Mouse (Mus musculus): ENCODE results near the gene Cenpm.
A peak's percentile ranks its signal among the peaks of the same experiment; 100 is the strongest.
"Not testable (repeated sequence)": the region's sequence is repeated elsewhere in the genome, so short reads cannot be mapped to it uniquely, and the experiment has no call there.

Cenpm gene

DNA sequence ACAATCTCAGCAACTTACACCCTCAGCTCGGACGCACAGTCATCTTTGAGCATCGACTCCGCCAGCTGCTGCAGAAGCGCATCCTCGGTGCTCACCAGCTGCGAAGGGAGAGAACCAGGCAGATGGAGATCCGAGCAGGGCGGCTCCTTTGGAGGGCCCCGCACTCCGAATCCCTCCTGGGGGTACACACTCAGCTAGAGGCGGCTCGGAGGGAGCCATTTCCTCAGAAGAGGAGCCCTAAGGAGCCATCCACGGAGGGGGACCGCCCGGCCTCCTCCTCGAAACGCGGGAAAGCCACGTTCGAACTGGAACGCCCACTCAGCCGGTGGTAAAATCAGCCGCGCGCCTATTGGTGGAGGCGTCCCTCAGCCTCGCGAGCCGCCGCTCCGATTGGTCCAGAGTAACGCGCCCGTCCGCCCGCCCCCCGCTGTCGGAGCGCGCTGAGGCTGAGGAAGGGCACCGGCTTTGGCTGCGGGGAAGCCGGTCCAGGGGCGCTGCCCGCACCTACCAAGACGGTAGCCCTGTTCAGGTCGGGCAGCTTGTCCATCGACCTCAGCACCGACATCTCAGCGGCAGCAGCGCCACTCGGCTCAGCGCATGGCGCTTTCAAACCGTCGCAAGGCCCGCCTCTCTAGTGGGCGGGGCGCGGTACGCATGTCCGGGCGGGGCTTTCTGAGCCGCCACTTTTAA, at the start of gene Cenpm:
TSS of gene Cenpm (minus strand) at position 634 of the 690 bp plus-strand sequence.
- peak; percentile 81 for DNase-seq (ENCODE audit: low read depth)

DNA sequence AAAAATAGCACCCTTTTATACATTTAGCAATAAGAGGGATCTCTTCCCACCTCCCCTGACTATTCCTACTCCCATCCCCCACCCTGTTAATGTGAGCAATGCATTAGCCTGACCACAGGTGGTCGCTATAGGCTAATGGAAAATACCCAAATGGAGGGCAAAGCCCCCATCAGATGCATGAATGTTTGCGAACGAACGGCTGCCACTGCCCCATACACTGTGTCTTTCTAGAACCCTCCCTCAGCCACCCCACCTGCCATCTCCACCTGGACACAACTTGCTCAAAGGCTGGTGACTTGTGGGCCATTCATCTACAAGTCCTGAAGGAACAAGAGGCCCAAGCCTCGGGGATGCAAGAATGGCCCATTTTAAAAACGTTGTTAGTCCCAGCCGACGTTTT, 49.5 kb upstream of the Cenpm start:
- DNase-seq (ENCODE audit: low read depth) = no peak

DNA sequence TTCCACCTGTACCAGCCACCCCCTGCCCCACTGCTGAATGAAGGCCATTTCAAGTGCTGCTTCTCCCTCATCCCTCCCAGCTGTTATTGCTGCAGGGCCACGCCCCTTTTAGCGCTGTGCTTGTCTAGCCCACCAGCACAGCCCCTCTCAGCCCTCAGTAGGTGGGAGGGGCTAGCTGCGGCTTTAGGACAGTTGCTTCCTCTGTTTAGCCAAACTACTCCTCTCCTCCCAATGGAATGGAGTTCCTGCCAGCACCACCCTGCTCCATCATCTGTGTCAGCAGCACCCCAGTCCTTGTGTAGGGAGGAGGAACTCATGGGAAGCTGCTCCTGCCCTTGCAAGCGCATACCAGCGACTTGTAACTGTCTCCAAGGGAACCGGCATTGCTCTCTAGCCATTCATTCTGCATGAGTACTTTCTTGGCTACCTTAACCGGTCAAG, 48.7 kb upstream of the Cenpm start:
- DNase-seq (ENCODE audit: low read depth) = no peak

DNA sequence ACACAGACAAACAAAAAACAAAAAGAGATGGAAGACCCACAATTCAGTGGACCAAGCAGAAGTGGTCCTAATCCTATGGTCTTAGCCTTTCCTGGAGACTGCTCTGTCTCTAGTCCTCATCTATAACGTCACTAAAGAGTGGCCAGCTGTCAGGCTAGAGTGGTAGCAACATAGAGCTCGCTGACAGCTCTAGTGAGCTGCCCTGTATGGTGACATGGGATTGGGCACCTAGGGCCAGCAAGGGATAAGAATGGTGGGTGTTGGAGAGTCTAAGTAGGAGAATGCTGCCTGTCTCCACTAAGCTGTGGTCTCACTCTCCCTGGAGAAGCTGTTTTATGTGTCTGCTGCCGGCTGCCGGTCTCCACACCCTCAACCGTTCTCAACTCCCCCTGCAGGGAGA, 48.3 kb upstream of the Cenpm start:
- DNase-seq (ENCODE audit: low read depth) = no peak

DNA sequence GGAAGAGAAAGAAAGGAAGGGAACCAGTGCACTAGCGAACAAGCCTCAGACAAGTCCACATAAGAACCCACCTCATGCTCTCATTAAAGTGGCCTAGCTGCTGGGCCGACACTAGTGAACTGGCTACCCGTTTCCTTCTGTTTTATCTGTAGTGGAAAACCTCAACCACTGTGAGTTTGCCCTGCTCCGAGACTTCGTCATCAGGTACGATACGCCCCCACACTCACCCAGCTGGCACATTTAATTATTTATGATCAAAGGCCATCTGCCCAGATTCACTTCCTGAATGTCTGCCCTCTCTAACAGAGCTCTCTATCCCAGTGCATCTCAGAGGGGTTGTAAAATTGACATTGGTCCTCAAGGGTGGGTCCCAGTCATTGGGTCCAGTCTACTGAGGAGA, 45.7 kb upstream of the Cenpm start:
- DNase-seq (ENCODE audit: low read depth) = no peak

DNA sequence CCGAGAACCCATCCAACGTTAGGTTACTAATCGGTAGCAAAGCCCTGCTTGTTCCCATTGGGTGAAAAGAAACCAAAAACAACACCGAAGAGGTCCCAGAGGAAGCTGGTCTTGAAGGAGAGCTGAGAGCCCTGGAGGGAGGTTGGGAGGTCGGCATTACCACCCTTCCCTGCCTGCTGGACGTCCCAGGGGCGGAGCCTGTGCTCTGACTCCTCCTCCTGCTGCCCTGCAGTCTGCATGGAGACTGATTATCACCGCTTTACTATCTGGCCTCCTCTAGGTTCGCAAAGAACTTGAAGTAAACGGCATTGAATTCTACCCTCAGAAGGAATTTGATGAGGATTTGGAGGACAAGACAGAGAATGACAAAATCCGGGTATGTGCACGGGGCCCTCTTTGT, 41.6 kb upstream of the Cenpm start:
- no peak for DNase-seq (ENCODE audit: low read depth)

DNA sequence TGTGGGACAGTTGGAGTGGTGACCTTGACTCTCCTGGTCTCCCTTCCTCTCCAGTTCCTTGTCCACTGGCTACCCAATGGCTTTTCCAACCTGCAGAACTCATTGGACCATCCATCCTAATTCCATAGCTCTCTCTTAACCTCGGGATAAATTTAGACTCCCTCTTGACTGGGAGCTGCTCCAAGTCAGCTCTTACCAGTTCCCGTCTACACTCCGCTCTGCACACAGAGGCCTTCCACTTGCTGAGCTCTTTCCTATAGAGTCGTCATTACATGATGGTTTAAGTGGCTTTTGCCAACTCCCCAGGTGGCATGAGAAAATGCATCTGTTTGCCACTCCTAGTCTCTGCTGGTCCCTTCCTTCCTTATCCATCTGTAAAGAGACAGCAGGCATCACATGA, 36.1 kb upstream of the Cenpm start:
- no peak for DNase-seq (ENCODE audit: low read depth)

DNA sequence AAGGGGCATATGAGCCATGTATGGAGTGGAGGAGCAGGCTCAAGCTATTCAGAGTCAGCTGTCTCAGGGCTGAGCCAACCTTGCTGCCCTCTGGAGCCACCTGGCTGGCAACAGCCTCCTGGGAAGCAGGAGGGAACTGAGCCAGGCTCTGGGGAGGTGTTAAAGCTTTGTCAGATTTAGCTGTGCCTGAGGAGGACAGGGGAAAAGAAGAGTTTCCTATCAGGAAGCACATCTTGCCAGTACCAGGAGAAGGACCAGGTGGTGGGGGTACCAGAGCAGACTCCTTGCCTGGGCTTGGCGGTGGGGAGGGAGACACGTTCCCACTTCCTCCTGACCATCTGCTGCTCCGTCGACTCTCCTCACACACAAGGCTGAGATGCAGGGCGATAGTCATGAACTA, 33.0 kb upstream of the Cenpm start:
- DNase-seq (ENCODE audit: low read depth) = no peak

DNA sequence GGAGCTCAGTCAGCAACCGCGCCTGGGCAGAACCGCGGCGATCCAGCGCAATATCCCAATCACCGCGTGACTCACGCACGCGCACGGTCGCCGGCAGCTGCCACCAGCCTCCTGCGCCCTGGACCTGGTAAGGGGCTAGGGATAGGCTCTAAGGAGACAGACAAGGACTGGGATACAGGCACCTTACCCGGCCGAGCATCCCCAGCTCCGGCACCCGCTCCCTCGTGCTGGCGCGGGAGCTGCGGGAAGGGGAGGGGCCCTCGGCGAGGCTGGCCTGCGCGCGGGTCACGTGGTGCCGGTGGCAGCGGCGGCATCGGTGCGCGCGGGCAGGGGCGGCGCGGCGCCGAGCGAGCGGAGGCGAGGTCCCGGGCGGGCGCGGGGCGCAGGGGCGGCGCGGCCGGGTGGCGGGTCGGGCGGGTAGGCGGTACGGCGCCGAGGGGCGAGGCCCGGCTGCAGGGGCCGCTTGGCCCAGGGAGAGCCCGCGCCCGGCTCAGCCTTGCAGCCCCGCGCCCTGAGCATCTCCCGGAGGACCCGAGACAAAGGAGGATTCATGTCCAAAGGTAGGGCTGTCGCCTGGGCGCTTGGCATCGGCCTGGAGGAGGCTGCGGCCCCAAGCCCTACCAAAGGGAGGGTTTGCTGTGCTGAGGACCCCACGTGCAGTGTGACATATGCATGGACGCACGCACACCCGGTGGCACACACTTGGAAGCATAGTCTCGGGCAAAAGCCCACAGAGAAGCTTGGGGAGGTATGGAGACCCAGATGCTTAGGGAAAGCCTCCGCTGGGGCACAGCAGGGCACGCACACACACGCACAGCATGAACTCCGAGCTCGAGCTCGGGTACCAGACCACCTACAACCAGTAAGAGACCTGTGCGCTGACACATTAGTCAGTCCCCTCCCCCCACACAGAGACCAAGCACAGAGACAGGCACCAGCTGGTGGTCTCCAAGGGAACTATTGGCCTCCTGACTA, 30.7 kb upstream of the Cenpm start:
- DNase-seq (ENCODE audit: low read depth) = no peak

DNA sequence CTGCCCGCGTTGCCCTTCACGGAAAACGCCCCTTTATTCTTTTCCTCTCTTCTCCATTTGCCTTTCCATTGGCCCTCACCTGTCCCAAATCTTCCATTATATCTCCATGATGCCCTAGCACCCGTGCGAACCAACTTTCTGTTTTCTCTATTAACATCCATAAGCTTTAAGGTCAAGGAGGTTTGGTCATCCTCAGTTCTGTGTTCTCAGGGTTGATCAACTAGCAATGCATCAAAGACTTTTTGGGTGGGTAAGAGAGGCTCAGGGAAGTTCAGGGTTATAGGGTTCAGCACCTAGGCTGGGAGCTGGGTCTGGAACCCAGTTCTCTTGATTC, 30.0 kb upstream of the Cenpm start, which contains the start of gene Sept3:
TSS of gene Sept3 (plus strand) at position 301 of the 334 bp plus-strand sequence.
- no peak for DNase-seq (ENCODE audit: low read depth)

DNA sequence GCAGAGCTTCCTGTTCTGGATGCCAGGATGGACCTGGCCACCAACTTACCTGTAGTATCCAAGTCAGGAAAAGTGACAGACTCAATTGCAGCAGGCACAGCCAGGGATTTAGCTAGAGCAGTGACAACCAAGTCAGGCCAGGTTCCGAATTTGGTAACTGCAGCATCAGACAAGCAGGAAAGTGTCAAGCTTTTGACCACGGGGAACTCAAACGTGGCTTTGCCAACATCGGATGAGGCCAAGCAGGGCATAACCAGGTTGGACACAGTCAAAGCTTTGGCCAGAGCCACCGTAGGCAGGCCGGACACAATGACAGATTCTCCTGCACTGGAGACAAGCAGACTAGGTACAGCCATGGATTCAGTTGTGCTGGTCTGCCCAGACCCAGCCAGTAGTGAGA, 27.7 kb upstream of the Cenpm start:
- DNase-seq (ENCODE audit: low read depth) = no peak

DNA sequence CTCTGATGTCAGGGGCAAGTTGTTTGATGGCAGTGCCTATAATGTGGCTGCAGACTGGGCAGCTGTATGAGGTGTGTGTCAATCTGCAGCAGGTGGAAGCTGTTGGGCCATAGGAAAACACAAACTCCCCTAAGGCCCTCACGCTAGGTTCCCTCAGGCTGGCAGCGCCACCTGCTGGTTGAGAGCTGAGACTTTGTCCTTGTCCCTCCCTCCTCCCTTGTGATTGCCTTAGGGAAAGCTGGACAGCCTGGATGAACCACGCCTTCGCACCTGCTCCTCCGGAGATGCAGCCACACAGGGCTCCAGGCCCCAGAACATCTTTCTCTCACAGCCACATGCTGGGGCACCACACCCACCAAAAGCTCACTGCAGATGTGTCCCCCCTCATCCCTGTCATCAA, 26.7 kb upstream of the Cenpm start:
- peak; percentile 50 for DNase-seq (ENCODE audit: low read depth)

DNA sequence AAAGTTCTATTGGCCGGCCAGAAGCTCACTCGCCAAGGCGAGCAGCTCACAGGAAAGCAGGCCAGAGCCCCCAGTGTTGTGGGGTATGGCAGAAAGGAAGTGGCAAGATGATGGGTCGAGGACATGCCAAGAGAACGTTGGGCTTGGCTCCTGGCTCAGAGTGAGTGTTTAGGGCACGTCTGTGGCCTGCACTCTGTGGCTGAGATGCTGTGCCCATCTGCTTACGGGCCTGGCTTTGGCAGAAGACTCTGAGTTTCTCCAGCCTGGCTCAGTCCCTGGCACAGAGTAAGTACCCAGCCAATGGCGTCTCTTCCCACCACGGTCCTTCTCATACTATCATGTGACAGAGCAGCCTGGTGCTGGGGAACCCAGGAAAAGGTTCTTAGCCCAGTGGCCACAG, 24.2 kb upstream of the Cenpm start:
- no peak for DNase-seq (ENCODE audit: low read depth)

DNA sequence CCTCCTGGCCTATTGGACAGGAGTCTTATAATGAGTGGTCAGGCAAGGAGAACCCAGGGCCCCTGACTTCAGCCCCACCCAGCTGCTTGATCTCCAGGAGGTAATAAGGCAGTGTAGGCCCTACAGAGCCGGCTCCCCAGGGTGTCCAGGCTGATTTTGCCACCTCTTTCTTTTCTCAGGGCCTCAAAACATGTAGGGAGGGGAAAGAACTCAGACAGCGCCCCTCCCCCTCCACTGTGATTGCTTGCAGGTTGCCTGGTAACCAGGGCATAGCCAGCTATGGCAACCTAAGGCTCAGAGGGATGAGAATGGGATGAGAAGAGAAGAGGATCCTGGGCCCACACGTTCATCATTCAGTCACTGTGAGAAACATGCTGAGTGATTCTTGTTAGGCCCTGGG, 23.6 kb upstream of the Cenpm start:
- no peak for DNase-seq (ENCODE audit: low read depth)

DNA sequence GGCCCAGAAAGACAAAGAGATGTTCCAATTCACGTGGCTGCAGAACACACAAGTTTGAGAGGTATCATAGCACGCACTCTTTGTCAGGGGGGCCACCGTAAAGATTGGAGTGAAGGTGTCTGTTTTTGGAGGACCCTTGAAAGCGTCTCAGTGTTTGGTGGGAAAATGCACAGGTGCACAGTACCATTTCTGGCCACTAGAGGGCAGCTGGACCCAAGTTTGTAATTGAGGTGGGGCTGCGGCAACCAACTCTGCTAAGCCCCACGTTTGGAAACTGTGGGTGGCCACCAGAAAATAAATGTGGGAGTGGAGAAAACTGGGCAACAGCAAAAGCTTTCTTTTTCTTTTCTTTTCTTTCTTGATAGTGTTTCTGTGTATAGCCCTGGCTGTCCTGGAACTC, 21.8 kb upstream of the Cenpm start:
- peak; percentile 37 for DNase-seq (ENCODE audit: low read depth)

DNA sequence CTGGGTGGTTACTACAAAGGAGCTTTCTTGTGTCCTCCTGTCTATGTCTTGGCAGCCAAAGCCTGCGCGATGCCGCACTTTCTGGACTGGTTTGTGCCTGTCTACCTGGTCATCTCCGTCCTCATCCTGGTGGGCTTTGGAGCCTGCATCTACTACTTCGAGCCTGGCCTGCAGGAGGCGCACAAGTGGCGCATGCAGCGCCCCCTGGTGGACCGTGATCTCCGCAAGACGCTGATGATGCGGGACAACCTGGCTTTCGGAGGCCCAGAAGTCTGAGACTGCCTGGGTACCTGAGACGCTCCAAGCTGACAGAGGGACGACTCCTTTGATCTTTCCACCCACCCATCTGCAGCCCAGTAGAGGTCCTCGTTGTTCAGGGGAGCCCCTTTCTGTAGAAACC, 15.0 kb upstream of the Cenpm start:
- peak; percentile 62 for DNase-seq (ENCODE audit: low read depth)

DNA sequence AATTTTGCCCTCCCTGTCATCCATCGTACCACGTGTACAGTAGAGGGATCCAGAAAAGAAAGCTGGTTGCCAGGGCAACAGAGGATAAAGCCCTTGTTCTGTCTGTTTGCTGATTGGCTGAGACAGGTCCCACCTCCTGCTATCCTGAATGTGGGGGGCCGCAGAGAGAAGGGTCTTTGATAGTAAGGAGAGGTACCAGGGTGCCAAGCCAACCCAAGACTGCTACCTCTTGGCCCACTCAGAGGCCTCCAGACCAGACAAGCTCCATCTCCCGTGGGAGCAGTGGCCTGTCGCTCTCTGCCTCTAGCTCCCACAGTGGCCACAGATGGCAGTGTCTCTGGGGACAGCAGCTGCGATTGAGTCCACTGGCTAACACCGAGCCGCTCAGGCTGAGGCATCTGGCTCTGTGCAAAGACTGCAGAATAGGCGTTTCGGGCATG, 11.4 kb upstream of the Cenpm start:
- no peak for DNase-seq (ENCODE audit: low read depth)

DNA sequence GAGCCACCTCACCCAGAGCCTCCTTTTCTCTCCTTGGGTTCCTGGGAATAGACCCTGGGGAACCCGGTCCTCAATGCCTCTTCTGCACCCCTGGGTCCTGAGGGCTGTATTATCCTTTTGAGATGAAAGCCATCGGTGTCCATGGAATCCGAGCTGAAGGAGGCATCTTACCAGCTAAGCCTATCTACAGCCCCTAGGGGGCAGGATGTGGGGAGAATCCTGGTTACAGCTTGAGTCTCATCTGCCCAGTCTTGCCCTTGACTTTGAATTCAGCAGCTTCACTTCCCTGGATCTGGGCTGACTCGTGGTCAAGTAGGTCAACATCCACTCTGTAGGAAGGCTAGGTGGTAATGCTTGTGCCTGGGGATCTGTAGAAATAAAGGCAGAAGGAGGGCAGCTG, 10.7 kb upstream of the Cenpm start:
- no peak for DNase-seq (ENCODE audit: low read depth)

DNA sequence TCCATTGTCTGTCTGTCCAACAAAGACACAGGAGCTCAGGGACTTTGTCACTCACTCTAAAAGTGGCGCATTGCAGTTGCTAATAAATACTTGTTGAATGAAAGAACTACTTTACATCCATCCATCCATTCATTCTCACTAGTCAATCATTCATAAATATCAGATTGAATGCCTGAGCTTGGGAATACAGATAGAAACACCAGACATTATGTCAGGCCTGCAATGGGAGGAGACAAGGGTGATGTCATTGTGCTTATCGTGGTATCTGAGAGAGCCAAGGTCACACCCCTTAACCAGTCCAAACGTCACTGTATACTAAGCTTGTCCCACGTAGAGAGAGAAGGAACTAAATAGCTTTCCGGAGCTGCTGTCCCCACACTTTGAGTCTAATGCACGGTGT, 7.5 kb upstream of the Cenpm start, which contains the start of gene 1500009C09Rik:
TSS of gene 1500009C09Rik (plus strand) at position 301 of the 400 bp plus-strand sequence.
- no peak for DNase-seq (ENCODE audit: low read depth)

DNA sequence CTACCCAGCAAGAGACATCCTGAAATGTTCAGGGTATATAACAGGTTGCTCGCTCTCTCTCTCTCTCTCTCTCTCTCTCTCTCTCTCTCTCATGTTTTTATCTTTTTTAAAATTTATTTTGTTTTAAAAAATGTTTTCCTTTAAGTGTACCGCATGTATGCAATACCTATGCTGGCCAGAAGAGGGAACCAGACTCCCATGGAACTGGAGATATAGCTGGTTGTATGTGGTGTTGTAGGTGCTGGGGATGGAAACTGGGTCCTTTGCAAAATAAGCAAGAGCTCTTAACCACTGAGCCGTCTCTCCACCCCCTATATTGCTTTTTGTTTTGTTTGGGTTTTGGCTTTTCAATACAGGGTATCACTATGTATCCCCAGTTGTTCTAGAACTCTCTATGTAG, 7.0 kb upstream of the Cenpm start:
- DNase-seq (ENCODE audit: low read depth) = no peak

DNA sequence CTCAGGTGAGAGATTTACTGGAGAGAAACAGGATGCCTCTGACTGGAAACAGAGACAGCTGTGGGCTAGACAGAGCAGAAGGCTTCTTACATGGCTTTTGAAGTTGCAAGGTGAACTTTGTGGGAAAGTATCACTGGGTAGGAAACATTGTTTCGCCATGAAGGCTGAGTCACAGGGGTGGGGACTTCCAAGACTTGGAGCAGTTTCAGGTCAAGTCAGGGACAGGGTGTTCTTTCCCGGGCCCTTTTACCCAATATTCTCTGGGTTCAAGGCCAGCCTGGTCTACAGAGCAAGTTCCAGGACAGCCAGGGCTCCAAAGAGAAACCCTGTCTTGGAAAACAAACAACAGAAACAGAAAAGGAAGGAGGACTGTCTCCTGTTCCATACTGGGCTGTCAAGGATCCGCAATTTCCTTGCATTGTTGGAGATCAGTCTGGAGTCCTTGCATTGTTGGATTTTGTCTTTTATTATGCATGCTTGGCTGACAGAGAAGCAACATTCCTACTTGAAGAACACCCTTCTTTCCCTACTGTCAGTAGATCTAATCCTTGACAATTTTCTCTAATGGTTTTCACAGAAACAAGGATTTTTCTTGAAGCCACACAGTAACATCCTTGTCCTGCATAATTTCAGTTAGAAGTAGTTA, 2.7 kb upstream of the Cenpm start:
- DNase-seq (ENCODE audit: low read depth) = no peak

DNA sequence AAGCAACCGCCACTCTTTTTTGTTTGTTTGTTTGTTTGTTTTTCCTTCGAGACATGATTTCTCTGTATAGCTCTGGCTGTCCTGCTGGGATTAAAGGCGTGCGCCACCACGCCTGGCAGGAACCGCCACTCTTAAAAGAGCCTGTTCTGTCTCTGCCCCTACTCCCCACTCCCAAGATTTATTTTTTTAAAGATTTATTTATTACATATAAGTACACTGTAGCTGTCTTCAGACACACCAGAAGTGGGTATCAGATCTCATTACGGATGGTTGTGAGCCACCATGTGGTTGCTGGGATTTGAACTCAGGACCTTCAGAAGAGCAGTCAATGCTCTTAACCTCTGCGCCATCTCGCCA, 235 bp upstream of the Cenpm start:
- not testable (repeated sequence) for DNase-seq (ENCODE audit: low read depth)

DNA sequence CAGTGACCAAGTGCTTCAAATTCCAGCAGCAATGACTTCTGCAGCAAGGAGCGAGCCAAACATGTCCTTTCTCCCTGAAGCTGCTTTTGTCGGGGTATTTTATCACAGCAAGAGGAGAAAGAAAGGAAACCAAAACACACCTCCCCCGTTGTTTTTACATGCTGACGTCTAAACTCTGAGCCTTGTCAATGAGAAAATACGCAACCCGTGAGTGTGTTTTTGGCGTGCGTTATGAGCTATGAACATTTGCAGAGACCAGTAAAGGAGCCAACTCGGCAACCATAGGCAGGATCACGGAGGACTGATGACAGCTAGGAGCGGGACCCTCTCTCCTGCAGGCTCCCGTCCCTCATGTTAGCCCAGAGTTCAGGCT, 820 bp downstream of the Cenpm start:
- DNase-seq (ENCODE audit: low read depth) = no peak
